Mouse (Mus musculus) urinary bladder, postnatal 25 days (tissue): ENCODE results near the gene Muc13.
A peak's percentile ranks its signal among the peaks of the same experiment; 100 is the strongest.

Experiments used
- DNase-seq: peaks from one replicate; pipeline ENCODE4 v3.0.0; 2022; ENCODE audit warnings: low spot score

Gene Muc13

GRCm38 (mm10) chr16:33770778-33771454 lies 22.9 kb upstream of the Muc13 start:
- no peak for DNase-seq

DNA sequence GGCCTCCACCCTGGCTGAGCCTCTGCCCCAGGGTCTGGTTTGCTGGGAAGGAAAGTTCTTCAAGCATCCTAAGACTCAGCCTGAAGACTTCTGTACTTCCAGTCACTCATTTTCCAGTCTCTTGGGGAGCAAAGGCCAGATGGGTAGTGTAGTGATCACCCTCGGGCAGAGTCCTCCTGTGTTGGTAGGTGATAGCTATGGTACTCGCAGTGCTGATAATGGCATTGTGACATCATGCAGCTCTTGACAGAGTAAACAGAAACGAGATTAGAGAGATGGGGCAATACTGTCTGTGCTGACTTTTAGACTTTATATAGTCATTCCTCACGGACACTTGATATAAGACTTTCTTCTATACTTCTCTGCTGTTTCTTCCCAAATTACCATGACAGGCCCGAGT lies 21.0 kb upstream of the Muc13 start:
- DNase-seq = no peak

DNA sequence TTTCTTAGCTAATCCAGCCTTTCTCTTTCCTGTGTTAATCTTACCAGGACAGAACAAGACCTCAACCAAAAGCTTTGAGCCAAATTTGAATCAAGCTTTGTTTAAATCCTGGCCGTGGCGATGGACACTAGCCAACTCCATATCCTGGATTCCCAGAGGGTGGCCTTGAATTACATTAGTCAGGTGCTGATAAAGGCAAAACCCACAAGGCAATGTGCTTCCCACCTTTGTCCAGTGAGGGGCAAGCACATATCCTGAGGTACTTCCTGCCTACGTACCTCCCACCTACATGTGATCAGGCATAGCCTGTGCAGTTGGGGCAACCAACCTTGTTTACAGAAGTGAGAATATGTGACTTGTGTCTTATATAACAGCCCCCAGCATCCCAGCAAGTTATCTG lies 18.9 kb upstream of the Muc13 start:
- DNase-seq = no peak

GRCm38 (mm10) chr16:33775733-33776335 lies 18.0 kb upstream of the Muc13 start:
- DNase-seq = no peak

- no peak for DNase-seq
Measured at GRCm38 (mm10) chr16:33776766-33777529, 16.9 kb upstream of the Muc13 start.

- no peak for DNase-seq
Measured at GRCm38 (mm10) chr16:33777607-33778006, 16.2 kb upstream of the Muc13 start.

DNA sequence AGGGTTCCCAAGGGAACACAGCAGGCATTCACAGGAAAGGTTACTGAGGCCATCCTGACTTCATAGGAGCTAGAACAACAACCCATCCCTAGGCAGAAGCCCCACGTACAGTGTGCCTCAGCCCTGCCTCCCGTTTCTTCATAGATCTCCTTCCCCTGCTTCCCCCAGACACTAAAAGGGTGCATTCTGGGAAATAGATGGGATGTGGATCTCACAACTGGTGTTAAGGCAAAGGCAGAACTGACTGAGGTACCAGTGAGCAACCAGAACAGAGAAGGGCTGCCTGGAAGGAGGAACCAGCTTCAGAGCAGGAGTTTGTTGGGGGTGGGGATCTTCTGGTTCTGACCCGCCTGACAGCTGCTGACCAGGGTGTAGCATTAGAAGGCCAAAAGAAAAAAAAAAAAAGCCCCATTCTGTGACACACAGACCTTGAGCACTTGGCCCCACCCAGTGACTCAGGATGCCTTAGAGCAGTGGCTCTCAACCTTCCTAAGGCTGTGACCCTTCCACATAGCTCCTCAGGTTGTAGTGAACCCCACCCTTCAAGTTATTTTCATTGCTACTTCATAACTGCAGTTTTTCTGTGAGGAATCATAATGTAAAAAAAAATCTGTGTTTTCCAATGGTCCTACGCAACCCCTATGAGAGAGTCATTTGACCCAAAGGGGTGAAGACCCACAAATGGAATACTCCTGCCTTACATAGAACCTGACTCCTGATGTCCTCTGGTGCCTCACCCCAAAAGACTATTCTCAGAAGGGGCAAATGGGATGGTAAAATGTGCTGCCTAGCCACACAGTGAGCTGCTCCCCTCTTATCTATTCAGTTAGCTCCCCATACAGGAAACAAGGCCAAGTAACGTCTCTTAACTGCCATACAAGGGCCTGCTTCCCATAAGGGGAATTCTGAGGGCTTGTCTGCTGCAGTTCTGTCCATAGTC lies 11.8 kb upstream of the Muc13 start:
- DNase-seq = no peak

DNA sequence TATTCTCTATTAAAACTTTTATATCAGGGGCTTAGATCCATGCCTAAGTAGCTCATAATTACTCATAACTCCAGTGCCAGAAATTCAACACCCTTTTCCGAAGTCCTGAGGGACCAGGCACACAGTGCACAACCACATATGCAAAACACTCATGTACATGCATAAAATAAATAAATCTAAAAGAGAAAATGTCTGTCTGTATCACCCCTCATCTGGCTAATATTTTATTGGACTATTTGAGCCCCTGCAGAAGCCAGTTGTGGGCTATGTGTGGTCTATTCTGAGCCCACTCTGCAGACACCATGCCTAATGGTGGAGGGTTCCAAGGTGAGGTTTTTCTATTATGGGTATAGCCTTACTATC lies 11.1 kb upstream of the Muc13 start:
- DNase-seq = no peak

- no peak for DNase-seq
Measured at GRCm38 (mm10) chr16:33784547-33784946, 9.3 kb upstream of the Muc13 start.

DNA sequence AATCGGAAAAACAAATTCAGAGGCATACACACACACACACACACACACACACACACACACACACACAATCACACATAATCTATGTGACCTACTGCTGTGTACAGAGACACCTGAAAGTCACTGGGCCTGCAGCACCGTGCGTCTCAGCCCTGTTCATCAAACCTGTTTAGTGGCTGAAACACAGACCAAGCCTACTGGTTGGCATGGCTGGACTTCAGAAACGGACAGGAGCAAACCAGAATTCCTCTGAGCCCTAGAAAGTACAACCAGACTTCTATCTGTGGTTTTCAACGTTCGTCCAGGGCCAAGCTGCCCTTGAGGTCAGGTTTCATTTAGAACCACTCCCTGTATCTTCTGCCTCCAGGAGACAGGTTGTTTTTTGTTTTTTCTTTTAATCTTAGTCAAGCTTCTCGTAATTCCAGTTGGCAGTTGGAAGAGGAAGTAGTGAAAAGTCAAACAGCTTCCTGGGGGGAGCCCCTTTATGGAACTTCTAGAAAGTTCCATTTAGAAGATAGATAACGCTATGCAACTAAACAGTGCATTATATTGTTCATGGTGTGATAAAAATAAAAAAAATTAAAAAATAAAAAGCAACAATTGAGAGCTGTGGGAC lies 8.6 kb upstream of the Muc13 start:
- no peak for DNase-seq

- no peak for DNase-seq
Measured at GRCm38 (mm10) chr16:33786657-33787390, 7.0 kb upstream of the Muc13 start.

- no peak for DNase-seq
Measured at GRCm38 (mm10) chr16:33795106-33795505, 1.3 kb downstream of the Muc13 start.

GRCm38 (mm10) chr16:33795887-33796286 lies 2.0 kb downstream of the Muc13 start:
- no peak for DNase-seq

DNA sequence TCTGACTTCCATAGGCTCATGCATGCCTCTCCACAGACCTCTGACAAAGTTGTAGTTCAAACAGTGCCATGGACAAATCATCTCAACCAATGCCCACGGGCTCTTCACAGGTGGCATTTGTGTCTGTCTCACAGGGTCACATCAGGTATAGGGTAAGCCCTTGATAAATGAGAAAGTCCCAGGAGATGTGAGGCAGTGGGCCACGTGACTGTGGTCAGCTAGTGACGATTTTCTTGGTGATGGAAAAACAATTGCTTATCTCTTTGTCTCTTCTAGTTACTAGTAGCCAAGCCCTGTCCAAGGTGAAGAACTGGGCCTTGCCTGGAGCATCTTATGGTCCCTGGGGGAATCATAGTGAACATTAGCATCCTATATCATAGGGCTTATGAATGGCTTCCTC lies 2.9 kb downstream of the Muc13 start:
- no peak for DNase-seq

- DNase-seq = peak; percentile 51
Measured at GRCm38 (mm10) chr16:33797860-33798259, 4.0 kb downstream of the Muc13 start.

- DNase-seq = no peak
Measured at GRCm38 (mm10) chr16:33810002-33810401, 16.2 kb downstream of the Muc13 start.

DNA sequence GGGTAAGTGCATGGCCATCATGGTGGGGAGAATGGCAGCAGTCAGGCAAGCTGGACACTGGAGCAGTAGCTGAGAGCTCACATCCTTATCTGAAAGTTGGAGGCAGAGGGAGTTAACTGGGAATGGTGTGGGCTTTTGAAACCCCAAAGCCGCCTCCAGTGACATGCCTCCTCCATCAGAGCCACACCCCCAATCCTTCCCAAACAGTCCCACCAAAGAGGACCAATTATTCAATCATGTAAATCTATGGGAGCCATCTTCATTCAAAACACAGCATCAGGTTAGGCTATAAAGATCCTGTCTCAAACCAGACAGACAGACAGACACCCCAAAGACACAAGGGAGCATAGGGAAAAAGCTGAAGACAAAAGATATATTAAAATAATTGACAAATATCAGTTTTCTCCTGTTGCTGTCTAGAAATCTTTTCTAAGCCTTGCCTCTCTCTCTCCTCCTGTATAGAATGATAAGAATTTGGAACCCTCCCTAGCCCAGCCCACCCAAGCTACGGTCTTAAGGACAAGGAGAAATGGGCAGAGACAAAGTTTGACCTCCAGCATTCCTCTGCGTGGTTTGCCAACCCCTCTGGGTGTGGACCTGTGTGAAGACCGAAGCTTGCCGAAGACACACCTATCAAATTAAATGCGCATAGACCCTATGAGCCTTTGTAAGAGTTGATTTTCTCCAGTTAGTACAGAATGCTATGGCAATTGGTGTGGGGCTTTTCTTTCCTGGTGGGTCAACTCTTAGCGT lies 24.8 kb downstream of the Muc13 start:
- DNase-seq = no peak

DNA sequence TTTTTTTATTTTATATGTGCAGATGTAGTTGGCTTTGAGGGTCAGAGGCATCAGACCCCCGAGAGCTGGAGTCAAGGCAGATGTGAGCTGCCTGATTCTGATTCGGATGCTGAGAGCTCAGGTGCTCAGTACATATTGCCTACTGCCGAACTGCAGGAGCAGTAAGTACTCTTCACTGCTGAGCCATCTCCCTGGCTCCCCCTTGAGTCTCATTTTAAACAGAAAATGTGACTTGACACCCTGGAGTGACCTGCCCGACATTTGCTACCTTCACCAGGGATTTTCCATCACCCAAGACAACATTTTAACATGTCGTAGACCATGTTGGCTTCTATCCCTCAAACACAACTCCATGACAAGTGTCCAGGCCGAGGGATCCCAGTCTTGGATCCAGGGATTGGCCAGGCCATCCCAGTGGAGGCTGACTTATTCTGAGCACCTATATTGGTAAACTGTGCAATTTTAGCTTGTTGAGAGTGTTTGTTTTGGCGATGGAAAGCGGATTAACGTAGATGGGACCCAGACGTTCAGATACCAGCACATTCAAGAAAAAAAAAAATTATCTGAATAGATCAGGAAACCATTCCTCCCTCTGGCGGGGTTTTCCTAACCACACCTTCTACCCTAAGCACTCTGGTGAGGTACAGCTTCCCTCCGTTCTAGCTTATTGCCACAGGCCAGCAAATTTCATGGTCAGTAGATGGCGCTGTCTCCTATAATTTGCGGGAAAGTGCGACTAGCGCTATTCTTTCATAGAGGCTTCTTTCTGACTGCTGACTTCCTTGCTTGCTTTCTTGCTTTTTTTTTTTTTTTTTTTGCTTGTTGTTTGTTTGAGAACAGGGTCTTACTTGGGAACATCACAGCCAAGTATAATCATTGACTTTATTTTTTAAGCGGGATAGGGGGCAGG lies 26.7 kb downstream of the Muc13 start:
- peak; percentile 87 for DNase-seq

GRCm38 (mm10) chr16:33824603-33825002 lies 30.8 kb downstream of the Muc13 start:
- no peak for DNase-seq
